Mouse (Mus musculus): ENCODE data around the gene Polr2h.
A peak's percentile ranks its signal among the peaks of the same experiment; 100 is the strongest.

The Polr2h gene

GRCm38 (mm10) chr16:20721808-20722207, 4.3 kb downstream of the Polr2h start:
- peak; percentile 74 to 87 for DNase-seq (ENCODE audit: inconsistent age in 2 of 2, low spot score in 1 of 2)

GRCm38 (mm10) chr16:20722736-20723135, 5.3 kb downstream of the Polr2h start:
- DNase-seq (ENCODE audit: inconsistent age in 2 of 2, low spot score in 1 of 2) = peak in 1 of 2 experiments; percentile 59

- no peak for DNase-seq (ENCODE audit: inconsistent age in 2 of 2, low spot score in 1 of 2)
Measured at GRCm38 (mm10) chr16:20723247-20723646, 5.8 kb downstream of the Polr2h start.

GRCm38 (mm10) chr16:20724338-20724748, 6.9 kb downstream of the Polr2h start:
- peak; percentile 82 to 90 for DNase-seq (ENCODE audit: inconsistent age in 2 of 2, low spot score in 1 of 2)

- no peak for DNase-seq (ENCODE audit: inconsistent age in 2 of 2, low spot score in 1 of 2)
Measured at GRCm38 (mm10) chr16:20725321-20725720, 7.9 kb downstream of the Polr2h start.

GRCm38 (mm10) chr16:20725750-20726149, 8.3 kb downstream of the Polr2h start:
- no peak for DNase-seq (ENCODE audit: inconsistent age in 2 of 2, low spot score in 1 of 2)

- no peak for DNase-seq (ENCODE audit: inconsistent age in 2 of 2, low spot score in 1 of 2)
Measured at GRCm38 (mm10) chr16:20726384-20726783, 8.9 kb downstream of the Polr2h start.

GRCm38 (mm10) chr16:20730293-20730711, 12.8 kb downstream of the Polr2h start:
- DNase-seq (ENCODE audit: inconsistent age in 2 of 2, low spot score in 1 of 2) = peak in 1 of 2 experiments; percentile 59

- no peak for DNase-seq (ENCODE audit: inconsistent age in 2 of 2, low spot score in 1 of 2)
Measured at GRCm38 (mm10) chr16:20731688-20732087, 14.2 kb downstream of the Polr2h start.

- peak in 1 of 2 experiments; percentile 65 for DNase-seq (ENCODE audit: inconsistent age in 2 of 2, low spot score in 1 of 2)
Measured at GRCm38 (mm10) chr16:20732251-20732924, 14.9 kb downstream of the Polr2h start.

- peak; percentile 79 to 90 for DNase-seq (ENCODE audit: inconsistent age in 2 of 2, low spot score in 1 of 2)
Measured at GRCm38 (mm10) chr16:20732925-20733730, 15.7 kb downstream of the Polr2h start, which contains the start of gene Chrd. Chrd (plus strand) TSS chr16:20733127.

- peak in 1 of 2 experiments; percentile 54 for DNase-seq (ENCODE audit: inconsistent age in 2 of 2, low spot score in 1 of 2)
Measured at GRCm38 (mm10) chr16:20733731-20734730, 16.6 kb downstream of the Polr2h start, which contains the start of gene Thpo. Thpo (minus strand) TSS chr16:20734511.

- no peak for DNase-seq (ENCODE audit: inconsistent age in 2 of 2, low spot score in 1 of 2)
Measured at GRCm38 (mm10) chr16:20735651-20736050, 18.2 kb downstream of the Polr2h start.

GRCm38 (mm10) chr16:20736168-20736567, 18.7 kb downstream of the Polr2h start:
- peak in 1 of 2 experiments; percentile 5 for DNase-seq (ENCODE audit: inconsistent age in 2 of 2, low spot score in 1 of 2)

GRCm38 (mm10) chr16:20736823-20737222, 19.4 kb downstream of the Polr2h start:
- DNase-seq (ENCODE audit: inconsistent age in 2 of 2, low spot score in 1 of 2) = peak in 1 of 2 experiments; percentile 3

GRCm38 (mm10) chr16:20739845-20740244, 22.4 kb downstream of the Polr2h start:
- DNase-seq (ENCODE audit: inconsistent age in 2 of 2, low spot score in 1 of 2) = no peak

- peak; percentile 79 to 86 for DNase-seq (ENCODE audit: inconsistent age in 2 of 2, low spot score in 1 of 2)
Measured at GRCm38 (mm10) chr16:20746641-20747040, 29.2 kb downstream of the Polr2h start.

GRCm38 (mm10) chr16:20750518-20750917, 33.1 kb downstream of the Polr2h start:
- DNase-seq (ENCODE audit: inconsistent age in 2 of 2, low spot score in 1 of 2) = no peak

- peak; percentile 72 to 93 for DNase-seq (ENCODE audit: inconsistent age in 2 of 2, low spot score in 1 of 2)
Measured at GRCm38 (mm10) chr16:20756052-20756451, 38.6 kb downstream of the Polr2h start.

GRCm38 (mm10) chr16:20757385-20757784, 39.9 kb downstream of the Polr2h start:
- DNase-seq (ENCODE audit: inconsistent age in 2 of 2, low spot score in 1 of 2) = no peak

- peak; percentile 43 to 87 for DNase-seq (ENCODE audit: inconsistent age in 2 of 2, low spot score in 1 of 2)
Measured at GRCm38 (mm10) chr16:20761681-20762080, 44.2 kb downstream of the Polr2h start.

Measured in adrenal gland, adult (tissue).